Comparison of ENCODE assay signal across 10 mouse cellular contexts in the genomic region with DNA sequence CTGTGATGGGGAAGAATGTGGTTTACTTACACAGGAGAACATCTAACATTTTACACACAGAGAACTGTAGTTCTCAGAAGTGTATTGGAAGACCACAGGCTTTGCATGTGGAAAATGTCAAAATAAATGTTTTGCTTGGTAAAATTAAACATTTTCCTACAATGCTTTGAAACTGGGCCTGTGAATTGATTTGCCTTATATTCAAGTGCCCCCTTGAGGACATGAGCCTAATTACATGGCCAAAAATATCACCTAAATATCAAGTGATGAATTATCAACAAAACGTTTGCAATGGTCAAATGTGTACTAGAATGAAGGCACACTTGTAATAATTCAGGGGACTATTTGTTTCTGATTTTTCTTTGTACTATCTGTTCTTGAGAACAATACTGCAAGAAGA.
DNase-seq lines count a peak whose midpoint lies in the region; ATAC-seq and TF ChIP-seq lines count a peak whose summit lies in the region.
"Had no signal": no experiment of that assay in that cellular context is flagged by ENCODE, and none has a peak within 500 bp of the region (broad histone marks: within the 10 kb centered on the region; RNA-seq: fewer than 3 reads in every experiment).

No protein-coding gene starts in this region.

- no peak for TF ChIP-seq EP300 in liver, postnatal 0 days (IDR thresholded peaks at IDR 0.05; ENCODE audit: low read depth)

- no peak overlapping the region for H3K4me3 ChIP-seq in forebrain, embryonic 12.5 days (replicated peaks)
- no peak overlapping the region for H3K4me3 ChIP-seq in forebrain, embryonic 16.5 days (replicated peaks; ENCODE audit: low read length)
- no peak overlapping the region for H3K4me3 ChIP-seq in liver, postnatal 0 days (ENCODE audit: low read depth, low read length)
- no peak overlapping the region for H3K4me3 ChIP-seq in liver, embryonic 12.5 days
- H3K4me3 ChIP-seq: limb, embryonic 12.5 days; midbrain, embryonic 12.5 days had no signal

- 50% methylated on average over 1 of the region's 1 CpGs for WGBS in forebrain, embryonic 12.5 days
- WGBS in forebrain, embryonic 16.5 days, result 35% methylated on average over 1 of the region's 1 CpGs
- WGBS in liver, postnatal 0 days (ENCODE audit: insufficient replicate concordance), result 9% methylated on average over 1 of the region's 1 CpGs
- 21% methylated on average over 1 of the region's 1 CpGs for WGBS in liver, embryonic 12.5 days (ENCODE audit: insufficient replicate concordance)

- H3K9me3 ChIP-seq in forebrain, embryonic 12.5 days, result no peaks in the 10 kb centered on the region
- no peaks in the 10 kb centered on the region for H3K9me3 ChIP-seq in forebrain, embryonic 16.5 days (ENCODE audit: control insufficient read depth, low read length)
- H3K9me3 ChIP-seq in liver, postnatal 0 days (ENCODE audit: low read length), result 0 out of 2 replicates have a peak, but pooled peaks cover 2% of the 10 kb centered on the region
- no peaks in the 10 kb centered on the region for H3K9me3 ChIP-seq in liver, embryonic 12.5 days (replicated peaks)
- H3K9me3 ChIP-seq: limb, embryonic 12.5 days; midbrain, embryonic 12.5 days had no signal

- ATAC-seq in forebrain, embryonic 12.5 days (ENCODE audit: low FRiP score), result peak; percentile 20; the same call in 1 of the 2 replicates
- no peak for ATAC-seq in forebrain, embryonic 16.5 days
- no peak for ATAC-seq in liver, postnatal 0 days
- ATAC-seq in liver, embryonic 12.5 days, result no peak

- no peaks in the 10 kb centered on the region for H3K4me1 ChIP-seq in forebrain, embryonic 12.5 days
- no peaks in the 10 kb centered on the region for H3K4me1 ChIP-seq in forebrain, embryonic 16.5 days (replicated peaks; ENCODE audit: control insufficient read depth, insufficient read depth, low read length)
- no peaks in the 10 kb centered on the region for H3K4me1 ChIP-seq in liver, postnatal 0 days (ENCODE audit: insufficient read depth)
- no peaks in the 10 kb centered on the region for H3K4me1 ChIP-seq in liver, embryonic 12.5 days
- H3K4me1 ChIP-seq: limb, embryonic 12.5 days; midbrain, embryonic 12.5 days had no signal

- H3K9ac ChIP-seq in forebrain, embryonic 12.5 days, result no peak overlapping the region
- H3K9ac ChIP-seq in forebrain, embryonic 16.5 days (replicated peaks; ENCODE audit: low read depth, low read length), result no peak overlapping the region
- no peak overlapping the region for H3K9ac ChIP-seq in liver, postnatal 0 days (replicated peaks)
- H3K9ac ChIP-seq in liver, embryonic 12.5 days, result no peak overlapping the region
- H3K9ac ChIP-seq: limb, embryonic 12.5 days; midbrain, embryonic 12.5 days had no signal

- no peak overlapping the region for H3K4me2 ChIP-seq in forebrain, embryonic 12.5 days
- no peak overlapping the region for H3K4me2 ChIP-seq in forebrain, embryonic 16.5 days (ENCODE audit: low read length)
- no peak overlapping the region for H3K4me2 ChIP-seq in liver, postnatal 0 days (ENCODE audit: low read depth, low read length)
- no peak overlapping the region for H3K4me2 ChIP-seq in liver, embryonic 12.5 days
- H3K4me2 ChIP-seq: limb, embryonic 12.5 days; midbrain, embryonic 12.5 days had no signal

- H3K27me3 ChIP-seq in forebrain, embryonic 12.5 days, result no peaks in the 10 kb centered on the region
- H3K27me3 ChIP-seq in forebrain, embryonic 16.5 days (replicated peaks; ENCODE audit: control insufficient read depth, insufficient read depth, low read length), result no peaks in the 10 kb centered on the region
- no peaks in the 10 kb centered on the region for H3K27me3 ChIP-seq in liver, postnatal 0 days (ENCODE audit: insufficient read depth, low read length)
- no peaks in the 10 kb centered on the region for H3K27me3 ChIP-seq in liver, embryonic 12.5 days (replicated peaks)
- H3K27me3 ChIP-seq: limb, embryonic 12.5 days; midbrain, embryonic 12.5 days had no signal

- no peaks in the 10 kb centered on the region for H3K36me3 ChIP-seq in forebrain, embryonic 12.5 days (replicated peaks)
- no peaks in the 10 kb centered on the region for H3K36me3 ChIP-seq in forebrain, embryonic 16.5 days (ENCODE audit: control insufficient read depth, insufficient read depth)
- H3K36me3 ChIP-seq in liver, postnatal 0 days (replicated peaks; ENCODE audit: insufficient read depth, low read length), result no peaks in the 10 kb centered on the region
- H3K36me3 ChIP-seq in liver, embryonic 12.5 days, result no peaks in the 10 kb centered on the region
- H3K36me3 ChIP-seq: limb, embryonic 12.5 days; midbrain, embryonic 12.5 days had no signal

- H3K27ac ChIP-seq in forebrain, embryonic 12.5 days, result no peak overlapping the region
- H3K27ac ChIP-seq in forebrain, embryonic 16.5 days (ENCODE audit: low read length), result no peak overlapping the region
- no peak overlapping the region for H3K27ac ChIP-seq in liver, postnatal 0 days (ENCODE audit: low read depth)
- no peak overlapping the region for H3K27ac ChIP-seq in liver, embryonic 12.5 days
- H3K27ac ChIP-seq: limb, embryonic 12.5 days; midbrain, embryonic 12.5 days had no signal

- peak; percentile 33; the same call in 1 of the 2 replicates for TF ChIP-seq CTCF in liver, postnatal 0 days (IDR thresholded peaks at IDR 0.05; ENCODE audit: low read depth)

- no peak for DNase-seq in liver, postnatal 0 days
- DNase-seq in brain, embryonic 18.5 days (ENCODE audit: low read depth, low spot score), result peak; percentile 32
- peak; percentile 14 for DNase-seq in mesoderm, embryonic 11.5 days (ENCODE audit: low read depth, low spot score)
- DNase-seq in ovary, postnatal 14 days (ENCODE audit: low spot score), result no peak
- DNase-seq in gastrocnemius, postnatal 36 days, result no peak

- intact Hi-C loops in gastrocnemius, postnatal 36 days (cut with DNase I), result no loop called here

Comparison
In these comparisons a context has a peak if more than half of its experiments do, and no peak if none do; other contexts are left out.
1. DNase-seq: peak in brain, embryonic 18.5 days (single experiment) and mesoderm, embryonic 11.5 days (single experiment); none in liver, postnatal 0 days (single experiment), ovary, postnatal 14 days (single experiment) and gastrocnemius, postnatal 36 days (0 of 2).